Mouse (Mus musculus) right cerebral cortex, adult 18-20 months (tissue): Measurements from ENCODE around the gene Elf2.
"Not testable (repeated sequence)": the region's sequence is repeated elsewhere in the genome, so short reads cannot be mapped to it uniquely, and the experiment has no call there.

ENCODE experiments used
- DNase-seq: peaks from one replicate; pipeline ENCODE4 v3.0.0; 2022; ENCODE audit warnings: mixed read lengths

The Elf2 gene

GRCm38 (mm10) chr3:51232205-51232910 is 108.1 kb downstream of the Elf2 start:
- no peak for DNase-seq

GRCm38 (mm10) chr3:51231499-51231898 is 109.0 kb downstream of the Elf2 start:
- DNase-seq: no peak

- no peak for DNase-seq
These were observed 109.6 kb downstream of the Elf2 start for GRCm38 (mm10) chr3:51230886-51231285.

GRCm38 (mm10) chr3:51230146-51230835 is 110.2 kb downstream of the Elf2 start:
- no peak for DNase-seq

GRCm38 (mm10) chr3:51229226-51229625 is 111.2 kb downstream of the Elf2 start:
- no peak for DNase-seq

GRCm38 (mm10) chr3:51228821-51229205 is 111.7 kb downstream of the Elf2 start:
- DNase-seq: peak; percentile 72

GRCm38 (mm10) chr3:51228038-51228820 is 112.2 kb downstream of the Elf2 start:
- DNase-seq: no peak

- no peak for DNase-seq
These were observed 113.9 kb downstream of the Elf2 start for GRCm38 (mm10) chr3:51226601-51227000.

GRCm38 (mm10) chr3:51225979-51226378 is 114.5 kb downstream of the Elf2 start:
- DNase-seq: no peak

- no peak for DNase-seq
These were observed 115.2 kb downstream of the Elf2 start for GRCm38 (mm10) chr3:51225226-51225750.

GRCm38 (mm10) chr3:51224363-51225225 is 115.9 kb downstream of the Elf2 start, which contains the start of gene Noct:
Gene Noct, plus strand, starts transcription at chr3:51224447.
- peak; percentile 90 for DNase-seq

- no peak for DNase-seq
These were observed 116.9 kb downstream of the Elf2 start for GRCm38 (mm10) chr3:51223556-51223955.

- no peak for DNase-seq
These were observed 117.5 kb downstream of the Elf2 start for GRCm38 (mm10) chr3:51222834-51223460.

- DNase-seq: no peak
These were observed 118.2 kb downstream of the Elf2 start for GRCm38 (mm10) chr3:51222302-51222701.

GRCm38 (mm10) chr3:51221847-51222246 is 118.6 kb downstream of the Elf2 start:
- DNase-seq: no peak

- DNase-seq: no peak
These were observed 119.6 kb downstream of the Elf2 start for GRCm38 (mm10) chr3:51220846-51221245.

- DNase-seq: no peak
These were observed 121.2 kb downstream of the Elf2 start for GRCm38 (mm10) chr3:51219213-51219612.

GRCm38 (mm10) chr3:51218385-51218784 is 122.1 kb downstream of the Elf2 start:
- DNase-seq: not testable (repeated sequence)

GRCm38 (mm10) chr3:51216351-51216750 is 124.1 kb downstream of the Elf2 start:
- not testable (repeated sequence) for DNase-seq

GRCm38 (mm10) chr3:51215681-51216080 is 124.8 kb downstream of the Elf2 start:
- DNase-seq: no peak

GRCm38 (mm10) chr3:51213111-51213510 is 127.4 kb downstream of the Elf2 start:
- DNase-seq: no peak

- no peak for DNase-seq
These were observed 130.0 kb downstream of the Elf2 start for GRCm38 (mm10) chr3:51210485-51210884.
